Mouse (Mus musculus) hindlimb bud, embryonic 11.5 days (tissue): ENCODE results near the gene Fgfr4.

ENCODE experiments used
- DNase-seq: peaks from one replicate; pipeline ENCODE4 v3.0.0-alpha.2; 2012; ENCODE audit warnings: low read depth, low spot score; ENCODE audit errors: extremely low spot score

Fgfr4 gene

GRCm38 (mm10) chr13:55209649-55210192 lies 57.3 kb downstream of the Fgfr4 start, which contains the start of gene Nsd1:
Gene Nsd1 (plus strand): TSS chr13:55209782.
- no peak for DNase-seq

GRCm38 (mm10) chr13:55210193-55210970 lies 57.9 kb downstream of the Fgfr4 start:
- DNase-seq = no peak

GRCm38 (mm10) chr13:55210971-55211220 lies 58.5 kb downstream of the Fgfr4 start:
- DNase-seq = no peak

GRCm38 (mm10) chr13:55211221-55212010 lies 59.0 kb downstream of the Fgfr4 start:
- DNase-seq = peak; percentile 63

- DNase-seq = no peak
Measured at GRCm38 (mm10) chr13:55212011-55212360, 59.5 kb downstream of the Fgfr4 start.

GRCm38 (mm10) chr13:55212361-55213137 lies 60.1 kb downstream of the Fgfr4 start:
- DNase-seq = no peak

GRCm38 (mm10) chr13:55213138-55213806 lies 60.8 kb downstream of the Fgfr4 start:
- DNase-seq = no peak
